Mouse (Mus musculus) urinary bladder, postnatal 4 days (tissue): ENCODE data around the gene Sox5.

Experiments used
- DNase-seq, 2 experiments: peaks; one replicate each; pipeline ENCODE4 v3.0.0; 2021 to 2022; ENCODE audit warnings: low spot score in 2 of 2

Sox5 gene

GRCm38 (mm10) chr6:144781431-144782030, at the start of gene Sox5:
TSS of gene Sox5 (minus strand) at chr6:144781977.
- DNase-seq = peak; percentile 66 to 67

- no peak for DNase-seq
Measured at GRCm38 (mm10) chr6:144825018-144825602, 43.3 kb upstream of the Sox5 start.

GRCm38 (mm10) chr6:144824153-144824552, 42.4 kb upstream of the Sox5 start:
- DNase-seq = no peak

- DNase-seq = peak in 1 of 2 experiments; percentile 40
Measured at GRCm38 (mm10) chr6:144822594-144822993, 40.8 kb upstream of the Sox5 start.

GRCm38 (mm10) chr6:144821019-144821418, 39.2 kb upstream of the Sox5 start:
- DNase-seq = no peak

- no peak for DNase-seq
Measured at GRCm38 (mm10) chr6:144818016-144818415, 36.2 kb upstream of the Sox5 start.

- no peak for DNase-seq
Measured at GRCm38 (mm10) chr6:144817329-144817932, 35.7 kb upstream of the Sox5 start.

GRCm38 (mm10) chr6:144815542-144815941, 33.8 kb upstream of the Sox5 start:
- no peak for DNase-seq

- DNase-seq = peak in 1 of 2 experiments; percentile 53
Measured at GRCm38 (mm10) chr6:144814931-144815364, 33.2 kb upstream of the Sox5 start.

GRCm38 (mm10) chr6:144804321-144804720, 22.5 kb upstream of the Sox5 start:
- DNase-seq = no peak

GRCm38 (mm10) chr6:144803063-144803462, 21.3 kb upstream of the Sox5 start:
- DNase-seq = no peak

GRCm38 (mm10) chr6:144794356-144794755, 12.6 kb upstream of the Sox5 start:
- DNase-seq = no peak

GRCm38 (mm10) chr6:144792871-144793270, 11.1 kb upstream of the Sox5 start:
- DNase-seq = no peak

- no peak for DNase-seq
Measured at GRCm38 (mm10) chr6:144783295-144783694, 1.5 kb upstream of the Sox5 start.

GRCm38 (mm10) chr6:144782866-144783265, 1.1 kb upstream of the Sox5 start:
- DNase-seq = no peak

- no peak for DNase-seq
Measured at GRCm38 (mm10) chr6:144782031-144782857, 467 bp upstream of the Sox5 start.

GRCm38 (mm10) chr6:144780608-144781285, 1.0 kb downstream of the Sox5 start:
- DNase-seq = no peak

- DNase-seq = no peak
Measured at GRCm38 (mm10) chr6:144779945-144780607, 1.7 kb downstream of the Sox5 start.

GRCm38 (mm10) chr6:144777356-144778035, 4.3 kb downstream of the Sox5 start:
- no peak for DNase-seq

GRCm38 (mm10) chr6:144773736-144774135, 8.0 kb downstream of the Sox5 start:
- no peak for DNase-seq

- no peak for DNase-seq
Measured at GRCm38 (mm10) chr6:144772985-144773384, 8.8 kb downstream of the Sox5 start.
